Mouse (Mus musculus) granulocyte monocyte progenitor cell, adult 5-6 weeks (primary cell): ENCODE results near the gene Bach2. TPM values are rescaled to one million over a fixed set of nuclear protein-coding genes. Genes with fewer than 3 reads are reported as not detected.

Experiments used
- ATAC-seq: replicated peaks from 2 replicates; pipeline ENCODE4 v1.8.0; 2016; ENCODE audit warnings: mild to moderate bottlenecking, moderate TSS enrichment, inconsistent platforms; ENCODE audit not compliant: poor library complexity, severe bottlenecking
- total RNA-seq, 2 experiments: library from RNA; stranded (forward) in 1 of 2; stranded (reverse) in 1 of 2; fragments of 200-712, 200-1000 nt in 1 of 2; fragments of >200 nt in 1 of 2; fragmentation: Nextera tagmentation in 1 of 2; gene quantifications; 2 replicates each; pipeline ENCODE4 v1.2.3; 2014 to 2017

Bach2 gene
- total RNA-seq, 2 experiments from 2014 or later: under 0.01 to 0.67 TPM

- peak; percentile 85 for ATAC-seq
Observed at GRCm38 (mm10) chr4:32413505-32413904, 174.9 kb downstream of the Bach2 start.

GRCm38 (mm10) chr4:32414959-32415358 lies 176.4 kb downstream of the Bach2 start:
- ATAC-seq: no peak

DNA sequence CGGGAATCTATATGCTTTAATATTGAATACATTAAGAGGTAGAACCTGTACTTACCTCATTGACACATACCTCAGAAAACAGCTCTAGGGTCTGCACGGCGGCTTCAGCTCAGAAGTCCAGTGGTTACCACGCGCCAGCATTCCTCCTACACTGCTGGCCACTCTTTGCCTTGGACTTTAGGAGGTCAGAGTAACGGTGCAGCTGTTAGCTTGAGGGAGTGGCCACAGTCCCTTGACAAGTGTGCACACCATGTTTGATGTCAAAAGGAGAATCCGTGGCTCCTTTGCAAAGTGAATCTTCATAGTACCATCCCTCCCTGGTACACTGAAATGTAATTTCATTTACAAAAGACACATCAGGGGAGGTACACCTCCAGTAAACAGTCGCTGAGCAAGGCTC lies 179.3 kb downstream of the Bach2 start:
- no peak for ATAC-seq

GRCm38 (mm10) chr4:32421570-32421969 lies 183.0 kb downstream of the Bach2 start:
- no peak for ATAC-seq

DNA sequence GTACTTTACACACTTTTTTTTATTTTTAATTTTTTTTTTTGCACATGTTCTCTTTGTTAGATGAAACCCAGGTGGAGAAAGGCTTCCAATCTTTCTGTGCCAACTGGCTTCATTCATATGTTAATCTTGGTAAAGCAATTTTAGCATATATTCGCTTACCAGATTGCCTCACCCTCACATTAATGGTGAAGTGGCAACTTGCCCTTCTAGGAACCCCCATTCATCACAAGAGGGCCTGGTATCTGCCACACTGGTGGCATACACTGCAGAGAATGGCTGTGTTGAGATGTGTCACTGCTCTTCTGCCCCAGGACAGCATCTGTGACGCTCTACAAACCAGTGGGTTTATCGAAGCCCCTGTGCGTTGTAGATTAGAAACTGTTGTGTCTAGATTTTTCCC lies 183.8 kb downstream of the Bach2 start:
- ATAC-seq: no peak

DNA sequence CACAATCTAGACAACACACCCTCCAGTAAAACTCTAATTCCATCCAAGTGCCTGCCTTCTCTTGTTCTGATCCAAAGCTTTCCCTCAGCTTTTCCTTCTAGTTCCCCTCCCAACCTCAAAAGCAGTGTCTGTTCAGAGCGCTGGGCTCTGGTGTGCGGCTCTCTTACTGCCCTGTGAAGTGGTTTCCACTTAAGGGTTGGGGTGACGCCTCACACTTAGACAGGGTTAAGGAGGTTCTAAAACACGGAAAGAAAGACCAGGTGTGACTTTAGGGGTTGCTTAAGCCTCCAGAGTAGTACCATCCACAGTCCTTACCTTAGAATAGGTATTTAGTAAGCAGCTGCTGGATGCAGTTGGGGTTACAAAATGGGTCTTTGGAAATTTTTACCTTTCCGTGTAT lies 185.1 kb downstream of the Bach2 start:
- ATAC-seq: no peak

GRCm38 (mm10) chr4:32424434-32424833 lies 185.8 kb downstream of the Bach2 start:
- ATAC-seq: no peak

DNA sequence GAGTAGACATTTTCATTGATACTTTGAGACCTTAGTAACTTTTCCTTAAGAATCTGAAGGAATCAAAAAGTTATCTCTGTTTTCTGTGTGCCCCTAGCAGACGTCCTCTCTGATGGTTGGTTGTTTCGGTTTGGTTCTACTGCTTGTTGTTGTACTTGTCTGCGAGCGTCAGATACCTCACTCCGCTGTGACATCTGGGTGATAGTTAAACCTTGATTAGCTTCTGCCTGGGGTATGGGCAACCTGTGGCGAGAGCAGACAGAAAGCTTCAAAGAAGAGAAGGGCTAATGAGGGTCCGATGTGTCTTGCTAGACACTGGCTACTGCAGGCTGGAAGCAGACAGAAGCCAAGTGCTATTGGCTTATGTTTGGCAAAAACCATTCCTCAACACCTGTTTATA lies 186.5 kb downstream of the Bach2 start:
- no peak for ATAC-seq

GRCm38 (mm10) chr4:32425641-32426040 lies 187.0 kb downstream of the Bach2 start:
- ATAC-seq: no peak

DNA sequence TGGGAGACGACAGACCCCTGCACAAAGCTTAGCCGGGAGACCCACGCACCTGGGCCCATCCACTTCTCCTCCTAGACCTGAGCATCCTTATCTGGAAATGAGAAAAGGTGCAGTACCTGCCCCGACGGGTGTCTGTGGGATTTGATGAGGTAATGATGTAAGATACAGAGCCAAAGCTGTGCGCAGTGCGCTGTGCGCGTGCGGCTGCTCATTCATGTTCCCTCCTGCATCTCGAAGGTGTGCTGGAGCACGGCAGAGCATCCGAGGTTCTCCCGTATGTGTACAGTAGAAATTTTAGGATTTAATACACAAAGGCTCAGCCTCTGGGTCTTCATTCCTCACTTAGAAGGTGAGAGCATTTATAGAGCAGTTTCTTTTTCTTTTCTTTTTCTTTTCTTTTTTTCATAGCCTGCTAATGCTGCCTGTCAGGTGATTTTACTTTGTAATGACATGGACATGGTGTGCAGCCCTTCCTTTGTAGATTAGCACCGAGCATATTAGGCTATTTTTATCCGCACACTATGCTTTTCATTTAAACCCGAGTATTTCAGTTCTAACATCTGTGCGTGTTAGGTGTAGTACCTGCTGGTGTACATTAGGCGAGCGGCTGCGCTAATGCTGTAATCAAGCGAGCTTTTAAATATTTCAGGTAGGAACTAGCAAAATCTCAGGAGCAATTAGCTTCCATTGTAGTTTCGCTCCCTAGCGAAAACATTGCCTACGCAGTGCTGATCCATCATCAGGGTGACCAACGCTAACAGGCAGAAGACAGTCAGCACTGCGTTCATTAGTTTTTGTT lies 188.4 kb downstream of the Bach2 start:
- ATAC-seq: no peak

DNA sequence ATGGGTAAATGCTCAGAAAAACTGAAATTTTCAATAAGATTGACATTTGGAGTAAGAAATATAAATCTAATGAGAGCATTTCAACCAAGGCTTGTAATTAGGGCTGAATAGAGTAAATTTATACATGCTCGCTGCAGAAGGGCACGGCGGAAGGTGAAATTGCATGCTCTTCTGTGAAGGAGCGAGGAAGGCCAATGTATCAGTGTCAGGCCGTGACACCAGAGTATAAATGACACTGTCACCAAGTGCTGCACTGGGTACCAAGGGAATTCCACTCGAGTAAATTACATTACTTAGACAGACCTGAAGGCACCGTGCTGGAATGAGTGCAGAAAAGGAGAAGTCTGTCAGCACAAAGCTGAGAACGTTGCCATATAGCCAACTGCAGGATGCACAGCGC lies 190.1 kb downstream of the Bach2 start:
- ATAC-seq: no peak

DNA sequence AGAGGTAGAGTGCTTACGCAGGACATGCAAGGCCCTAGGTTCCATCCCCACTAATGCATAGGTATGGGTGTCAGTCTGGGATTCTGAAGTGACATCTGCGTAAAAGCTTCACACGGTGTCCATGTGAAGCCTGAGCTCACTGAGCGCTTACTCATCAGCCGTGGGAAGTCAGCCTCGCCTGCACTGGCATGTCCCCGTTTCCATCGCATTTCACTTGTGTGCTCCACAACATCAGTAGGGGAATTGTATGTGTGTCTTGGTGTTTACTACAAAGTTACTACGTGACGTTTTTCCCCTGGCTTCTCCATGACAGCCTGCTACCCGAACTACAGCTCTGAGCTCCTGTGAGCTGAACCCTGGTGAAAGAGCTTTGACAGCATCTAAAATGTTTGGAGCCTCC lies 191.5 kb downstream of the Bach2 start:
- ATAC-seq: no peak

- ATAC-seq: no peak
Observed at GRCm38 (mm10) chr4:32430981-32431380, 192.4 kb downstream of the Bach2 start.

GRCm38 (mm10) chr4:32432271-32432781 lies 193.7 kb downstream of the Bach2 start:
- ATAC-seq: no peak; the same call in 1 of the 2 replicates

- no peak for ATAC-seq
Observed at GRCm38 (mm10) chr4:32432945-32433344, 194.3 kb downstream of the Bach2 start.

- peak; percentile 66 for ATAC-seq
Observed at GRCm38 (mm10) chr4:32434612-32435011, 196.0 kb downstream of the Bach2 start.

- no peak for ATAC-seq
Observed at GRCm38 (mm10) chr4:32439974-32440739, 201.6 kb downstream of the Bach2 start.

DNA sequence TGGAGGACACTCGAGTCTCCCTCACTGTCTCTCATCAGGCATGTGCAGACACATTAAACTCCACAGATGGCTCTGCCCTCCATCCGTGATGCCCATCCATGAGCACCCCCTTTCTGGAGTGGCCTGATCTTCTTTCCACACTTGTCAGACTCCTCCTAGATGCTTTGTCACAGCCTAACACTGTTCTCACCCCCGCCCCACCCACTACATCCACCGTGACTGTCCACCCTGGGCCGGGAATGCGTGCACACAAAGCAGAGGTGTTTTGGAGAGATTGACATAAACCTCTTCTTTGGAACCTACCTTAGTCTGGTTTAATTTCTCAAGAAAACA lies 202.1 kb downstream of the Bach2 start:
- no peak for ATAC-seq

GRCm38 (mm10) chr4:32444671-32445196 lies 206.1 kb downstream of the Bach2 start:
- ATAC-seq: peak; percentile 81

GRCm38 (mm10) chr4:32447850-32448249 lies 209.2 kb downstream of the Bach2 start:
- no peak for ATAC-seq

DNA sequence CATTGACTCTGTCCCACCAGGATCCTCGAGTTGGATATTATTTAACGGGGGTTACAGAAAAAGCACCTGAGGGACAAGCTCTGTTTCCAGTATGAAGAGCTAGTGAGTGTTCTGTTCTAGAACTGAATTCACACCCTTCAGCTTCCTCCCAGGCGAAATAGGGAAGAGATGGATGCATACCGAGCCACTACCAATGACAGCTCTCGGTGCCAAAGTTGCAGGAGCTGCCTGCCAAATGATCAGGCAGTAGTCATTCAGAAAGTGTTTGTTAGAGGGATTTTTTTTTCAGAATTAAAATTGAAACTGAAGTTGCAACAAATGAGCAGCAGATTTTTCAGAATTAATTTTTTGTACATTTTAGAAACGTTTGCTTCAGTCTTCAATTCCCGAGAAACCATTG lies 223.4 kb downstream of the Bach2 start:
- no peak for ATAC-seq
